Comparison of ENCODE assay signal across 9 mouse cellular contexts in the genomic region with DNA sequence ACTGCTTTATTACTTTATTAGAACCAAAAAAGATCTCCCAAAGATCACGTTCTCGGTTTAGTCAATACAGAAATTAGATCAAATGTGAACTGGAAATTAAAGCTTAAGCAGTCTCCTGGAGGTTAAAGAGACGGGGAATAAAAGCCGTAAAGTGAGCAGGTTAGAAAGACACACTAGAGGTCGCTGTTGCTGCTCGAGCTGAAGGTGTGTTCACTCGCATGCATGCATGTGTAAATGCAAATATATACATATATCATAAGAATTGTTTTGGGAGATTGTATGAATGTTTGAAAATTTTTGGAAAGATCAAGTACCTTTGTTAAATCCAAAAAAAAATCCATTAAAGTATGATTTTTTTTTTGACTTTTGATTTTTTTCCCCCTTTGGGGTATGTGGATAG.
DNase-seq lines count a peak whose midpoint lies in the region; ATAC-seq and TF ChIP-seq lines count a peak whose summit lies in the region.
"Had no signal": no experiment of that assay in that cellular context is flagged by ENCODE, and none has a peak within 500 bp of the region (broad histone marks: within the 10 kb centered on the region; RNA-seq: fewer than 3 reads in every experiment).

No protein-coding gene starts in this region.

- TF ChIP-seq CTCF in bone marrow, adult 2 months (IDR thresholded peaks at IDR 0.05; ENCODE audit: control insufficient read depth, insufficient read depth, low read length) = 0 out of 2 replicates have a peak, but pooled peaks have one; percentile 12

- H3K4me1 ChIP-seq in kidney, embryonic 16.5 days (ENCODE audit: insufficient read depth, low read length) = 0 out of 2 replicates have a peak, but pooled peaks cover 3% of the 10 kb centered on the region
- H3K4me1 ChIP-seq in bone marrow, adult 2 months (ENCODE audit: control insufficient read depth, insufficient read depth, low read length) = no peaks in the 10 kb centered on the region
- H3K4me1 ChIP-seq in forebrain, embryonic 12.5 days = no peaks in the 10 kb centered on the region; the same call in 1 of the 2 replicates
- H3K4me1 ChIP-seq: limb, embryonic 15.5 days had no signal

- H3K4me2 ChIP-seq in kidney, embryonic 16.5 days (replicated peaks; ENCODE audit: low read depth, low read length) = no peak overlapping the region
- no peak overlapping the region for H3K4me2 ChIP-seq in forebrain, embryonic 12.5 days
- H3K4me2 ChIP-seq: limb, embryonic 15.5 days had no signal

- no peak overlapping the region for H3K27ac ChIP-seq in kidney, embryonic 16.5 days (ENCODE audit: low read length)
- no peak overlapping the region for H3K27ac ChIP-seq in bone marrow, adult 2 months (ENCODE audit: control insufficient read depth, insufficient read depth, low read depth, low read length, poor library complexity)
- H3K27ac ChIP-seq in forebrain, embryonic 12.5 days = no peak overlapping the region
- H3K27ac ChIP-seq: limb, embryonic 15.5 days had no signal

- H3K27me3 ChIP-seq in kidney, embryonic 16.5 days (ENCODE audit: insufficient read depth, low read length) = no peaks in the 10 kb centered on the region
- no peaks in the 10 kb centered on the region for H3K27me3 ChIP-seq in forebrain, embryonic 12.5 days
- H3K27me3 ChIP-seq: limb, embryonic 15.5 days had no signal

- no peak overlapping the region for H3K4me3 ChIP-seq in kidney, embryonic 16.5 days (ENCODE audit: low read length)
- no peak overlapping the region for H3K4me3 ChIP-seq in bone marrow, adult 2 months (replicated peaks; ENCODE audit: control insufficient read depth, low read depth, low read length)
- H3K4me3 ChIP-seq in forebrain, embryonic 12.5 days (replicated peaks) = no peak overlapping the region
- H3K4me3 ChIP-seq: limb, embryonic 15.5 days had no signal

- H3K9me3 ChIP-seq in kidney, embryonic 16.5 days (ENCODE audit: low read length) = no peaks in the 10 kb centered on the region
- no peaks in the 10 kb centered on the region for H3K9me3 ChIP-seq in forebrain, embryonic 12.5 days
- H3K9me3 ChIP-seq: limb, embryonic 15.5 days had no signal

- WGBS in kidney, embryonic 16.5 days = 62% methylated on average over 7 of the region's 7 CpGs
- WGBS in bone marrow, adult 2 months = 29% methylated on average over 7 of the region's 7 CpGs
- WGBS in forebrain, embryonic 12.5 days = 44% methylated on average over 7 of the region's 7 CpGs

- no peak for TF ChIP-seq POLR2A in bone marrow, adult 2 months (IDR thresholded peaks at IDR 0.05; ENCODE audit: borderline replicate concordance, control insufficient read depth, low read depth, low read length)

- ATAC-seq in kidney, embryonic 16.5 days (ENCODE audit: low FRiP score, low TSS enrichment) = no peak
- 0 out of 2 replicates have a peak, but pooled peaks have one; percentile 60 for ATAC-seq in forebrain, embryonic 12.5 days (ENCODE audit: low FRiP score)

- no peaks in the 10 kb centered on the region for H3K36me3 ChIP-seq in kidney, embryonic 16.5 days (ENCODE audit: insufficient read depth, low read length)
- H3K36me3 ChIP-seq in forebrain, embryonic 12.5 days (replicated peaks) = no peaks in the 10 kb centered on the region
- H3K36me3 ChIP-seq: limb, embryonic 15.5 days had no signal

- DNase-seq in kidney, postnatal 10 days = peak; percentile 22
- peak; percentile 82 for DNase-seq in ES-CJ7 (ENCODE audit: low read depth, low spot score)
- peak; percentile 55 for DNase-seq in lung, postnatal 36 days
- no peak for DNase-seq in urinary bladder, postnatal 4 days (ENCODE audit: low spot score in 2 of 2)
- no peak for DNase-seq in heart, adult 9 months (ENCODE audit: low spot score in 2 of 2)

- H3K9ac ChIP-seq in kidney, embryonic 16.5 days (replicated peaks; ENCODE audit: low read length) = no peak overlapping the region
- H3K9ac ChIP-seq in forebrain, embryonic 12.5 days = no peak overlapping the region
- H3K9ac ChIP-seq: limb, embryonic 15.5 days had no signal

Comparison
In these comparisons a context has a peak if more than half of its experiments do, and no peak if none do; other contexts are left out.
1. DNase-seq: peak in kidney, postnatal 10 days (single experiment), ES-CJ7 (single experiment) and lung, postnatal 36 days (single experiment); none in urinary bladder, postnatal 4 days (0 of 2) and heart, adult 9 months (0 of 2).